Mouse (Mus musculus) embryonic fibroblast, embryonic 13.5 days (primary cell): Measurements from ENCODE around the gene Vmn1r25. TPM values are rescaled to one million over a fixed set of nuclear protein-coding genes. Genes with fewer than 3 reads are reported as not detected.
"Not testable (repeated sequence)": the region's sequence is repeated elsewhere in the genome, so short reads cannot be mapped to it uniquely, and the experiment has no call there.

Experiments
- H3K27ac ChIP-seq: 2 replicates; pipeline ENCODE4 v1.5.1; 2012; ENCODE audit warnings: low read length, control low read depth, inconsistent platforms; ENCODE audit not compliant: insufficient read depth
- H3K4me1 ChIP-seq: 2 replicates; pipeline ENCODE4 v1.6.1; 2011; ENCODE audit warnings: low read length; ENCODE audit not compliant: control insufficient read depth, insufficient read depth
- H3K4me3 ChIP-seq: 2 replicates; pipeline ENCODE4 v1.5.1; 2011; ENCODE audit warnings: mild to moderate bottlenecking, control low read depth, low read length; ENCODE audit not compliant: insufficient read depth
- CTCF ChIP-seq: IDR thresholded peaks from 2 replicates; pipeline ENCODE4 v1.5.1; 2011; ENCODE audit warnings: mild to moderate bottlenecking, control low read depth, low read length, moderate library complexity, borderline replicate concordance; ENCODE audit not compliant: insufficient read depth
- POLR2A ChIP-seq: IDR thresholded peaks from 2 replicates; pipeline ENCODE4 v1.6.1; 2011; ENCODE audit warnings: low read depth, mild to moderate bottlenecking, control low read depth, low read length, moderate library complexity
- polyA plus RNA-seq: library from polyadenylated mRNA; stranded (reverse); fragments of >200 nt; gene quantifications from 2 replicates; pipeline ENCODE4 v1.2.4, GENCODE M21; 2011; ENCODE audit warnings: low read depth; ENCODE audit not compliant: missing spikeins, insufficient read length

Gene Vmn1r25
- polyA plus RNA-seq, result not detected in 2 replicates

DNA sequence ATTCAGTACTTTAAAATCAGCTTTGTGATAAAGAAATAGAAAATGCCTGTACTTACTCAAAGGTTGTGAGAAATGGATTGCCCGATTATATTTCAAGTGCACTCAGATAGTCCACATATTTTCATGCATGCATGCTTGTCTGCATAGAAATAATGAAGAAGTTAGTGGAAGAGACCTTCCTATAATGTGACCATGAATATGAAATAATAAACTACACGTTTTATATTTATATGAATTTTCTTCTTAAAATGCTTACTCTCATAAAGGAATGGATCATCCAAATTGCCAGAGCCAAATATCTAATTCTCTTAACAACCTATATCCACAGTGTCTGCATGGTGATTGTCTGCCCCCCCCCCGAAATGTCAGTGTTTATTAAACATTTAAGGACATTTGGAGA, at the start of gene Vmn1r25:
Gene Vmn1r25, minus strand, starts transcription at position 101 of the 400 bp plus-strand sequence.
- Histone ChIP-seq H3K27ac (no peak within 1 kb of the TSS), H3K4me3 (no peak within 1 kb of the TSS), H3K4me1 (no peaks in the 10 kb centered on the region)
- TF ChIP-seq CTCF (no peak), POLR2A (no peak)

DNA sequence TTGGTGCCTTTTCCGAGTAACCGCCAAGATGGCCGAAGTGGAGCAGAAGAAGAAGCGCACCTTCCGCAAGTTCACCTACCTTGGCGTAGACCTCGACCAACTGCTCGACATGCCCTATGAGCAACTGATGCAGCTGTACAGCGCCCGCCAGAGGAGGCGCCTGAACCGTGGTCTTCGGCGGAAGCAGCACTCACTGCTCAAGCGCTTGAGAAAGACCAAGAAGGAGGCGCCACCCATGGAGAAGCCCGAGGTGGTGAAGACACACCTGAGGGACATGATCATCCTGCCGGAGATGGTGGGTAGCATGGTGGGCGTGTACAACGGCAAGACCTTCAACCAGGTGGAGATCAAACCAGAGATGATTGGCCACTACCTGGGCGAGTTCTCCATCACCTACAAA, 36.9 kb upstream of the Vmn1r25 start:
- H3K4me3 ChIP-seq, H3K4me1 ChIP-seq, H3K27ac ChIP-seq: not testable (repeated sequence)

DNA sequence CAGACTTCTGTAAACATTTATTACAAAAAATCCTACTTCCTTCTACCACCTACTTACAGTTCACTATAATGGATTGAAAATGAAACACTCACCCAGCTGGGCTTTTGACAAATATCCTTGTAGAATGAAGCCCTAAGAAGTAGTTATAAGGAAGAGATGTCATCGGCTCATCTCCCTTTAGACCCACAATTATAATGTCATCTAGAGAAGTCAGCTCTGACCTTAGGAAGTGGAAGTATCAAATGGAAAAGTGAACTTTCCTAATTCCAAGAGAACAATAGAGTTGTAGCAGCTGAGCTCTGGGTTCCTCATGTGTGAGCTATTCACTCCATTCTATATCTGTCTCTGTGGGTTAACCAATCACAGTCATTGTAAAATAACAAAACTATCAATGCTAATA, 34.4 kb upstream of the Vmn1r25 start, which contains the start of gene Vmn1r26:
Gene Vmn1r26, minus strand, starts transcription at position 101 of the 400 bp plus-strand sequence.
- H3K4me1 ChIP-seq, result no peaks in the 10 kb centered on the region
- no peak for TF ChIP-seq CTCF
- no peak for TF ChIP-seq POLR2A

DNA sequence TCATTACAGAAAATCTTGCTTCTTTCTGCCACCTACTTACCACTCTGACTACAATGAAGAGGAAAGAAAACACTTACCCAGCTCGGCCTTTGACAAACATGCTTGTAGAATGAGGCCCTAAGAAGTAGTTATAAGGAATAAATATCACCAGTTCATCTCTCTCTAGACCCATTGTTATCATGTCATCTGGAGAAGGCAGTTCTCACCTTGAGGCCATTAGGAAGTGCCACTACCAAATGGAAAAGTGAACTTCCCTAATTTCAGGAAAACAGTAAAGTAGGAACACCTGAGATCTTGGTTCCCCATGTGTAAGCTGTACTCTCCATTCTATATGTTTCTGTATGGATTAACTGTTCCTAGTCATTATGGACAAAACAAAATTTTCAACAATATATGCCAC, 19.2 kb downstream of the Vmn1r25 start, which contains the start of gene Vmn1r24:
Gene Vmn1r24, minus strand, starts transcription at position 101 of the 400 bp plus-strand sequence.
- H3K4me1 ChIP-seq, H3K4me3 ChIP-seq, H3K27ac ChIP-seq: not testable (repeated sequence)

More for the DNA sequence above, 34.4 kb upstream of the Vmn1r25 start, which contains the start of gene Vmn1r26:
- no peak within 1 kb of the TSS for H3K27ac ChIP-seq
- H3K4me3 ChIP-seq, result no peak within 1 kb of the TSS

Other genes with a start within 250 kb of the Vmn1r25 start
- 52.2 and 52.5 TPM in 2 replicates for gene Vopp1, start 155.7 kb downstream of the Vmn1r25 start, polyA plus RNA-seq
- gene Vmn1r21, start 130.5 kb downstream of the Vmn1r25 start, polyA plus RNA-seq, result not detected in 2 replicates
- gene Vmn1r22, start 72.8 kb downstream of the Vmn1r25 start, polyA plus RNA-seq, result not detected in 2 replicates
- not detected in 2 replicates for gene Vmn1r23, start 54.0 kb downstream of the Vmn1r25 start, polyA plus RNA-seq
- not detected in 2 replicates for gene Vmn1r24, start 19.3 kb downstream of the Vmn1r25 start, polyA plus RNA-seq
- gene Vmn1r26, start 34.3 kb upstream of the Vmn1r25 start, polyA plus RNA-seq, result not detected in 2 replicates
- gene Vmn1r27, start 238.0 kb upstream of the Vmn1r25 start, polyA plus RNA-seq, result not detected in 2 replicates